Mouse (Mus musculus) bone marrow, adult 2 months (tissue): ENCODE data around the gene 1500009C09Rik.

Experiments used
- CTCF ChIP-seq: fragments of 200-500 bp; IDR thresholded peaks from 2 replicates; pipeline ENCODE4 v1.5.1; 2011; ENCODE audit warnings: low read length, control low read depth; ENCODE audit not compliant: control insufficient read depth, insufficient read depth
- POLR2A ChIP-seq: fragments of 200-500 bp; IDR thresholded peaks from 2 replicates; pipeline ENCODE4 v1.6.1; 2011; ENCODE audit warnings: low read depth, mild to moderate bottlenecking, control low read depth, low read length, borderline replicate concordance; ENCODE audit not compliant: control insufficient read depth

DNA sequence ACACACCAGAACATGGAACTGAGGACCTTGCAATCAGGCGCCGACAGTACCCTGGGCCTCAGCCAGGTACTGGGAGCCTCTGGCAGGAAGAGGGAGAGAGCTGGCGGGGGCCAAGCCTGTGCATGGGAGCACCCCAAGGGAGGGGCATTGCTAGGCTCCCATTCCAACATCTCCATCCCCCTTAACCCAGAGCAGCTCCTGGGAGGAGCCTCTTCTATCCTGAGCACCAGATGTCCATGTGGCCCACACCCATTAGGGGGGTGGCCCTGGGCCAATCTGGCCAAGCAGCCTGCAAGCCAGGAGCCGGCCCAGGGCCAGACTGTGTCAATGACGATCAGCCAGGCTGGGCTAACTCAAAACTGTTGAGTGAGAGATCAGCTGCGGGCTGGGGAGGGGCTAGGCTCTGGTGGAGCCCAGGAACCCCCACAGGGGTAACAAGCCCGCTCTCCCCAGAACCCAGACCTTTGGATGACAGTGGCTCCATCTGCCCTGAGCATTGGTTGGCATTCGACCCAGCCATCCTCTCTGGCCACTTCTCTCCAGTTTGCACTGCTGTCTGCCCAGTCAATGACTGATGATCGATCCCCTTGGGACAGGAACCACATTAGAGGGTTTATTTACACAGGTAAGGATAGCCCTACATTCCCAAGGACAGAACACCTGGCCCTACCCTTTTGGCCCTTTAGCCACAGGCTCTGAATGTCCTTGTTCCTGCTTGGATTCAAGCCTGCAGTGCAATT lies 45.7 kb upstream of the 1500009C09Rik start:
- TF ChIP-seq CTCF (no peak), POLR2A (no peak)
